Mouse (Mus musculus) urinary bladder, postnatal 4 days (tissue): Measurements from ENCODE around the gene Gm3468.
A peak's percentile ranks its signal among the peaks of the same experiment; 100 is the strongest.
"Not testable (repeated sequence)": the region's sequence is repeated elsewhere in the genome, so short reads cannot be mapped to it uniquely, and the experiment has no call there.

ENCODE experiments used
- DNase-seq, 2 experiments: peaks; one replicate each; pipeline ENCODE4 v3.0.0; 2021 to 2022; ENCODE audit warnings: low spot score in 2 of 2

The Gm3468 gene

GRCm38 (mm10) chr14:6108272-6108925 lies at the start of gene Gm3468:
Gene Gm3468 (minus strand): TSS chr14:6108665.
- DNase-seq: peak; percentile 44 to 64

DNA sequence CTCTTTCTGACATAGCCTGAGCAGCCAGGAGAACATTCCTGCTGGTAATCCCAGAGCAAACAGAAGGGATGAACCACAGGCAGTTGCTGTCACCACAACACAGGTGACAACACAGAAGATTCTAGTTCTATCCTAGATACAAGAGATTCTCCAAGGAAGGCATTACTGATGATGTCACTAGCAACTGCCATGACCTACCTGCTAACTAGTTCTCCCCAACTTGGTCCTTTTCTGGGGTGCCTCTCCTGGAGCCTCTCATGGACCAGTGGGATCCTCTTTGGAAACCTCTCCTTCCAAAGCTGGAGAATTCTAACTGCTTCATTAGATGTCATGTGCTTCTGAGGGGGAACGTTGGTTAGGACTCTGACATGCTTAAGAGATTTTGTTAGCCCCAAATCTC lies 17.2 kb upstream of the Gm3468 start, which contains the start of gene Gm3476:
TSS of gene Gm3476 (minus strand) at position 101 of the 400 bp plus-strand sequence.
- DNase-seq: not testable (repeated sequence)

DNA sequence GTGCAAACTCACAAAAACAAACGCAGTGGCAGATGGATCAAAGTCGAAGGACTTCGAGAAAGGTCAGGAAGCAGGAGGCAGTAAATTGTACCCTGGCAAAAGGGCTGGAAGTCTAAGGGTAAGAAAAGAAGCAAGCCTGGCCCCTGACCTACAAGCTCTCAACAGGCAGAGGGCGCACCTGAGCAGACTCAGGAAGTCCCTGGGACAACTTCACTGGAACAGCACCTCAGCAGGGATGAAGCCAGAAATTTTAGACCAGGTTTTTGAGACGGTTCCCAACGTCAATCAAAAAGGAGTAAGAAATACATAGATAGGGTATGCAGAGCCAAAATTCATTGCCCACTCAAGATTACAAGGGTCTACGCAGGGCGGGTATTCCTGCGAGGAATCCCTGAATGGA lies 965 bp downstream of the Gm3468 start:
- DNase-seq: not testable (repeated sequence)

DNA sequence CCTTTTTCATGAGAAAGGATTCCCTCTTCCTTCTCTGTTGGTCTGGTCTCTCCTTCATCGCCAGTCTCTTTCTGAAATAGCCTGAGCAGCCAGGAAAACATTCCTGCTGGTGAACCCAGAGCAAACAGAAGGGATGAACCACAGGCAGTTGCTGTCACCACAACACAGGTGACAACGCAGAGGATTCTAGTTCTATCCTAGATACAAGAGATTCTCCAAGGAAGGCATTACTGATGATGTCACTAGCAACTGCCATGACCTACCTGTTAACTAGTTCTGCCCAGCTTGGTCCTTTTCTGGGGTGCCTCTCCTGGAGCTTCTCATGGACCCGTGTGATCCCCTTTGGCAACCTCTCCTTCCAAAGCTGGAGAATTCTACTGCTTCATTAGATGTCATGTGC lies 14.6 kb downstream of the Gm3468 start, which contains the start of gene Gm8206:
TSS of gene Gm8206 (minus strand) at position 101 of the 400 bp plus-strand sequence.
- DNase-seq: not testable (repeated sequence)

- DNase-seq: not testable (repeated sequence)
These were observed 50.3 kb downstream of the Gm3468 start, which contains the start of gene Gm6337 for GRCm38 (mm10) chr14:6058167-6058566. Gene Gm6337 (minus strand): TSS chr14:6058267.
